In genomic region chr5:74980154-74980553, GRCm38 (mm10) we compare ENCODE assay signal across 11 mouse cellular contexts.
A peak's percentile ranks its signal among the peaks of the same experiment; 100 is the strongest.
DNase-seq lines count a peak whose midpoint lies in the region; ATAC-seq lines count a peak whose summit lies in the region.
"Had no signal": no experiment of that assay in that cellular context is flagged by ENCODE, and none has a peak within 500 bp of the region (broad histone marks: within the 10 kb centered on the region; RNA-seq: fewer than 3 reads in every experiment).

No protein-coding gene starts in this region.

- H3K36me3 ChIP-seq in forebrain, embryonic 12.5 days (replicated peaks) = no peaks in the 10 kb centered on the region
- H3K36me3 ChIP-seq: stomach, embryonic 15.5 days had no signal

- H3K9me3 ChIP-seq in forebrain, embryonic 12.5 days = no peaks in the 10 kb centered on the region
- H3K9me3 ChIP-seq: stomach, embryonic 15.5 days had no signal

- no peak overlapping the region for H3K27ac ChIP-seq in forebrain, embryonic 12.5 days
- H3K27ac ChIP-seq: stomach, embryonic 15.5 days had no signal

- peak; percentile 59; the same call in 1 of the 2 replicates for ATAC-seq in forebrain, embryonic 12.5 days (ENCODE audit: low FRiP score)

- H3K4me3 ChIP-seq in forebrain, embryonic 12.5 days (replicated peaks) = no peak overlapping the region
- H3K4me3 ChIP-seq: megakaryocyte, embryonic 14.5 days; stomach, embryonic 15.5 days had no signal

- DNase-seq in embryo, embryonic 10 days (ENCODE audit: low spot score) = peak; percentile 63
- DNase-seq in embryo, embryonic 9.5 days (ENCODE audit: extremely low spot score) = no peak
- peak; percentile 43 for DNase-seq in left cerebral cortex, postnatal 4 days
- DNase-seq in left cerebral cortex, adult 9 months (ENCODE audit: low spot score in 2 of 2) = no peak
- DNase-seq in MN1 (ENCODE audit: low spot score) = peak; percentile 58
- no peak for DNase-seq in urinary bladder, postnatal 25 days (ENCODE audit: low spot score)
- DNase-seq in gastrocnemius, adult 18-20 months (ENCODE audit: low spot score) = no peak
- DNase-seq: right cerebral cortex, postnatal 4 days had no signal

- 1% methylated on average over 7 of the region's 7 CpGs for WGBS in forebrain, embryonic 12.5 days

- H3K9ac ChIP-seq in forebrain, embryonic 12.5 days = no peak overlapping the region
- H3K9ac ChIP-seq: stomach, embryonic 15.5 days had no signal

- intact Hi-C loops in left cerebral cortex, postnatal 4 days (cut with DNase I) = no loop called here

- H3K27me3 ChIP-seq in forebrain, embryonic 12.5 days = peaks cover 90% of the 10 kb centered on the region
- H3K27me3 ChIP-seq: stomach, embryonic 15.5 days had no signal

- H3K4me2 ChIP-seq in forebrain, embryonic 12.5 days = peak overlapping the region; percentile 25; the same call in 1 of the 2 replicates
- H3K4me2 ChIP-seq: stomach, embryonic 15.5 days had no signal

- peaks cover 39% of the 10 kb centered on the region for H3K4me1 ChIP-seq in forebrain, embryonic 12.5 days

Comparison
In these comparisons a context has a peak if more than half of its experiments do, and no peak if none do; other contexts are left out.
1. DNase-seq: peak in embryo, embryonic 10 days (single experiment), left cerebral cortex, postnatal 4 days (single experiment) and MN1 (single experiment); none in embryo, embryonic 9.5 days (single experiment), left cerebral cortex, adult 9 months (0 of 2), urinary bladder, postnatal 25 days (single experiment) and gastrocnemius, adult 18-20 months (single experiment).